Mouse (Mus musculus) embryonic fibroblast, embryonic 13.5 days (primary cell): Measurements from ENCODE around the gene Set.

ENCODE experiments used
- CTCF ChIP-seq: IDR thresholded peaks from 2 replicates; pipeline ENCODE4 v1.5.1; 2011; ENCODE audit warnings: mild to moderate bottlenecking, control low read depth, low read length, moderate library complexity, borderline replicate concordance; ENCODE audit not compliant: insufficient read depth
- POLR2A ChIP-seq: IDR thresholded peaks from 2 replicates; pipeline ENCODE4 v1.6.1; 2011; ENCODE audit warnings: low read depth, mild to moderate bottlenecking, control low read depth, low read length, moderate library complexity

DNA sequence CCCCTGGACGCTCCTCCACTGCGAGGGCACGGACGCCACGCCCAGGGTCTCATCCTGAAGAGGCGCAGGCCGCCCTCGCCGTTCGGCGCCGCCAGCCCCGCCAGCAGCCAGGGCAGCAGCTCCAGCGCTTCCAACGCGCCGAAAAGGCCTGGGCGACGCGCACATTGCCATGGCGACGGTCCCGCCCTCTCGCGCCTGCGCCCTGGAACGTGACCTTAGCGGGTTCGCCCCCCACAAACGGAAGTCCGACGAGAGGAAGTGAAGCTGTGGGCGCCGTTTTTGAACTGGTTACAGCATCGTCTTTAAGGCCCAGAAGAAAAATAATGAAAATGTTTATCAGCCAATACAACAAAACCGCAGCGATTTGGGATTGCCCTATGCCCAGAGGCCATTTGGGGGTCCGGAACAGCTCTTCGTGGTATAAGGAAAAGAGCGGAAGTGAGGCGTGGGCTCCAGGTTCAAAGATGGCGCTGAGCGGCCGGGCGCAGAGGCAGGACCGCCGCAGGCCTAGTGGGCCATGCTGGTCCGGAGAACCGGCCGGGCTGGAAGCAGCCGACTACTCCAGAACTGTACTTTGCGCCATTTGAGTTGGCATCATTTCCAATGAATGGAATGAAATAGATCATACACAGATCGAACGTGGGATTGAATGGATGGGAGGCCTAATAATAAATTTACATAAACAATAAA, 8.3 kb upstream of the Set start, which contains the start of gene Wdr34:
- TF ChIP-seq CTCF (no peak), POLR2A (peak; percentile 75)
